Mouse (Mus musculus): Measurements from ENCODE around the gene Appbp2. TPM values are rescaled to one million over a fixed set of nuclear protein-coding genes. Genes with fewer than 3 reads are reported as not detected.

The Appbp2 gene
- total RNA-seq, 4 experiments from 2014 or later: 13.9 to 15.4 (median 15.3) TPM

GRCm38 (mm10) chr11:85223248-85223647, 11.7 kb downstream of the Appbp2 start:
- DNase-seq (ENCODE audit: low spot score): no peak

GRCm38 (mm10) chr11:85222561-85222960, 12.4 kb downstream of the Appbp2 start:
- no peak for DNase-seq (ENCODE audit: low spot score)

GRCm38 (mm10) chr11:85219014-85219413, 15.9 kb downstream of the Appbp2 start:
- DNase-seq (ENCODE audit: low spot score): no peak

GRCm38 (mm10) chr11:85214679-85215078, 20.3 kb downstream of the Appbp2 start:
- DNase-seq (ENCODE audit: low spot score): no peak

GRCm38 (mm10) chr11:85213215-85213614, 21.7 kb downstream of the Appbp2 start:
- DNase-seq (ENCODE audit: low spot score): no peak

- no peak for DNase-seq (ENCODE audit: low spot score)
Measured at GRCm38 (mm10) chr11:85211151-85211550, 23.8 kb downstream of the Appbp2 start.

GRCm38 (mm10) chr11:85206231-85206630, 28.7 kb downstream of the Appbp2 start:
- DNase-seq (ENCODE audit: low spot score): no peak

- no peak for DNase-seq (ENCODE audit: low spot score)
Measured at GRCm38 (mm10) chr11:85198906-85199305, 36.0 kb downstream of the Appbp2 start.

GRCm38 (mm10) chr11:85196046-85196445, 38.9 kb downstream of the Appbp2 start:
- no peak for DNase-seq (ENCODE audit: low spot score)

GRCm38 (mm10) chr11:85194206-85194605, 40.7 kb downstream of the Appbp2 start:
- no peak for DNase-seq (ENCODE audit: low spot score)

- no peak for DNase-seq (ENCODE audit: low spot score)
Measured at GRCm38 (mm10) chr11:85190741-85191140, 44.2 kb downstream of the Appbp2 start.

GRCm38 (mm10) chr11:85189110-85189509, 45.8 kb downstream of the Appbp2 start:
- DNase-seq (ENCODE audit: low spot score): no peak

GRCm38 (mm10) chr11:85184839-85185238, 50.1 kb downstream of the Appbp2 start:
- no peak for DNase-seq (ENCODE audit: low spot score)

- peak; percentile 24 for DNase-seq (ENCODE audit: low spot score)
Measured at GRCm38 (mm10) chr11:85184082-85184481, 50.8 kb downstream of the Appbp2 start.

GRCm38 (mm10) chr11:85183284-85183779, 51.6 kb downstream of the Appbp2 start:
- DNase-seq (ENCODE audit: low spot score): no peak

GRCm38 (mm10) chr11:85182617-85183283, 52.2 kb downstream of the Appbp2 start:
- DNase-seq (ENCODE audit: low spot score): peak; percentile 28

- no peak for DNase-seq (ENCODE audit: low spot score)
Measured at GRCm38 (mm10) chr11:85178413-85178812, 56.5 kb downstream of the Appbp2 start.

GRCm38 (mm10) chr11:85177761-85178160, 57.2 kb downstream of the Appbp2 start:
- no peak for DNase-seq (ENCODE audit: low spot score)

GRCm38 (mm10) chr11:85175941-85176340, 59.0 kb downstream of the Appbp2 start:
- DNase-seq (ENCODE audit: low spot score): no peak

GRCm38 (mm10) chr11:85170833-85171232, 64.1 kb downstream of the Appbp2 start:
- DNase-seq (ENCODE audit: low spot score): no peak

GRCm38 (mm10) chr11:85170058-85170740, 64.7 kb downstream of the Appbp2 start, which contains the start of gene 1700125H20Rik:
1700125H20Rik (plus strand) TSS chr11:85170404.
- DNase-seq (ENCODE audit: low spot score): peak; percentile 80

- no peak for DNase-seq (ENCODE audit: low spot score)
Measured at GRCm38 (mm10) chr11:85167503-85167902, 67.4 kb downstream of the Appbp2 start.

GRCm38 (mm10) chr11:85164371-85164770, 70.6 kb downstream of the Appbp2 start:
- DNase-seq (ENCODE audit: low spot score): no peak
